Mouse (Mus musculus) neural tube, embryonic 11.5 days (tissue): ENCODE data around the gene Sept9. TPM values are rescaled to one million over a fixed set of nuclear protein-coding genes. Genes with fewer than 3 reads are reported as not detected.

Experiments
- ATAC-seq: fragments of 200-750 bp; cut with Nextera tagmentation; 2 replicates; pipeline ENCODE4 v1.8.0; 2017; ENCODE audit warnings: moderate number of reproducible peaks, mild to moderate bottlenecking, moderate TSS enrichment, moderate library complexity; ENCODE audit not compliant: insufficient read depth, low FRiP score, low TSS enrichment
- DNase-seq: peaks from one replicate; pipeline ENCODE4 v3.0.0-alpha.2; 2015; ENCODE audit warnings: low spot score
- H3K27ac ChIP-seq: fragments of 300-500 bp; sonication (generic); 2 replicates; pipeline ENCODE4 v1.5.1; 2014; ENCODE audit warnings: low read depth, mild to moderate bottlenecking, low read length
- H3K27me3 ChIP-seq: fragments of 300-500 bp; sonication (generic); 2 replicates; pipeline ENCODE4 v1.6.1; 2014; ENCODE audit warnings: mild to moderate bottlenecking, low read length, mixed read lengths; ENCODE audit not compliant: control insufficient read depth, insufficient read depth
- H3K36me3 ChIP-seq: fragments of 300-500 bp; sonication (generic); 2 replicates; pipeline ENCODE4 v1.6.1; 2014; ENCODE audit warnings: mild to moderate bottlenecking, low read length, moderate library complexity, mixed read lengths; ENCODE audit not compliant: control insufficient read depth, insufficient read depth
- H3K4me1 ChIP-seq: fragments of 300-500 bp; sonication (generic); 2 replicates; pipeline ENCODE4 v1.6.1; 2014; ENCODE audit warnings: low read length, mixed read lengths; ENCODE audit not compliant: control insufficient read depth, insufficient read depth
- H3K4me2 ChIP-seq: fragments of 300-500 bp; sonication (generic); 2 replicates; pipeline ENCODE4 v1.6.1; 2014; ENCODE audit warnings: low read depth, mild to moderate bottlenecking, moderate library complexity
- H3K4me3 ChIP-seq: fragments of 300-500 bp; sonication (generic); 2 replicates; pipeline ENCODE4 v1.5.1; 2014; ENCODE audit warnings: low read depth, low read length
- H3K9ac ChIP-seq: fragments of 300-500 bp; sonication (generic); 2 replicates; pipeline ENCODE4 v1.6.1; 2014; ENCODE audit warnings: mild to moderate bottlenecking, low read length
- H3K9me3 ChIP-seq: fragments of 300-500 bp; sonication (generic); 2 replicates; pipeline ENCODE4 v1.6.1; 2016; ENCODE audit warnings: low read length; ENCODE audit not compliant: control insufficient read depth
- WGBS: fragments of 180-500 bp; shearing (Covaris S2); extraction: QIAGEN DNeasy Blood & Tissue Kit; methylation state at CpG from one replicate; pipeline ENCODE4 v1.1.7; 2014; 5-methylcytosine and 5-hydroxymethylcytosine counted together
- polyA plus RNA-seq: library from polyadenylated mRNA; unstranded; fragments of >200 nt; fragmentation: Nextera tagmentation; extraction: Ambion mirVana; gene quantifications from 2 replicates; pipeline ENCODE4 v1.2.1, GENCODE M21; 2014

The Sept9 gene
- polyA plus RNA-seq, 1 experiment from 2014 or later, result 183 TPM

DNA sequence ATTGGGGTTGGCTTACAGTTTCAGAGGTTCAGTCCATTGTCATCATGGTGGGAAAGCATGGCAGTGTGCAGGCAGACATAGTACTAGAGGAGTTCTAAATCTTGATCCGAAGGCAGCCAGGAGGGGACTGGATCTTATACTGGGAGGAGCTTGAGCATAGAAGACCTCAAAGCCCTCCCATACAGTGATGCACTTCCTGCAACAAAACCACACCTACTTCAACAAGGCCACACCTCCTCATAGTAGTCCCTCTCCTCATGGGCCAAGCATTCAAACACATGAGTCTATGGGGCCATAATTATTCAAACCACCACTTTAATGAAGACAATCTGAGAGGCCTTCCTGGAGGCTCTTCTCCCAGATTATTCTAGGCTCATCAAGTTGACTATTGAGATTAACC lies 57.8 kb downstream of the Sept9 start:
- no peak for ATAC-seq
- Histone ChIP-seq H3K27me3 (no peaks in the 10 kb centered on the region), H3K9me3 (no peaks in the 10 kb centered on the region), H3K27ac (no peak overlapping the region), H3K4me2 (no peak overlapping the region), H3K4me1 (0 out of 2 replicates have a peak, but pooled peaks cover 5% of the 10 kb centered on the region), H3K4me3 (no peak overlapping the region), H3K36me3 (no peaks in the 10 kb centered on the region), H3K9ac (no peak overlapping the region)
- 93% methylated on average over 1 of the region's 1 CpGs for WGBS
- DNase-seq, result no peak

- H3K4me2 ChIP-seq, result no peak overlapping the region
- DNase-seq, result no peak
- no peak for ATAC-seq
Measured at GRCm38 (mm10) chr11:117257842-117258241, 58.4 kb downstream of the Sept9 start.

GRCm38 (mm10) chr11:117259178-117259960 lies 59.9 kb downstream of the Sept9 start:
- WGBS, result 83% methylated on average over 9 of the region's 9 CpGs
- ATAC-seq (no peak), DNase-seq (no peak)
- no peaks in the 10 kb centered on the region for H3K27me3 ChIP-seq
- H3K9ac ChIP-seq, result no peak overlapping the region
- H3K9me3 ChIP-seq, result no peaks in the 10 kb centered on the region
- H3K27ac ChIP-seq, result no peak overlapping the region
- no peak overlapping the region for H3K4me2 ChIP-seq
- peaks cover 5% of the 10 kb centered on the region; the same call in 1 of the 2 replicates for H3K4me1 ChIP-seq
- H3K4me3 ChIP-seq, result no peak overlapping the region
- H3K36me3 ChIP-seq, result no peaks in the 10 kb centered on the region

More at GRCm38 (mm10) chr11:117257842-117258241, 58.4 kb downstream of the Sept9 start:
- no peak overlapping the region for H3K27ac ChIP-seq
- no peaks in the 10 kb centered on the region for H3K36me3 ChIP-seq
- H3K9ac ChIP-seq, result no peak overlapping the region
- H3K4me3 ChIP-seq, result no peak overlapping the region
- H3K27me3 ChIP-seq, result no peaks in the 10 kb centered on the region
- H3K4me1 ChIP-seq, result 0 out of 2 replicates have a peak, but pooled peaks cover 5% of the 10 kb centered on the region
- H3K9me3 ChIP-seq, result no peaks in the 10 kb centered on the region

GRCm38 (mm10) chr11:117260631-117261030 lies 61.2 kb downstream of the Sept9 start:
- WGBS, result 66% methylated on average over 9 of the region's 9 CpGs

DNA sequence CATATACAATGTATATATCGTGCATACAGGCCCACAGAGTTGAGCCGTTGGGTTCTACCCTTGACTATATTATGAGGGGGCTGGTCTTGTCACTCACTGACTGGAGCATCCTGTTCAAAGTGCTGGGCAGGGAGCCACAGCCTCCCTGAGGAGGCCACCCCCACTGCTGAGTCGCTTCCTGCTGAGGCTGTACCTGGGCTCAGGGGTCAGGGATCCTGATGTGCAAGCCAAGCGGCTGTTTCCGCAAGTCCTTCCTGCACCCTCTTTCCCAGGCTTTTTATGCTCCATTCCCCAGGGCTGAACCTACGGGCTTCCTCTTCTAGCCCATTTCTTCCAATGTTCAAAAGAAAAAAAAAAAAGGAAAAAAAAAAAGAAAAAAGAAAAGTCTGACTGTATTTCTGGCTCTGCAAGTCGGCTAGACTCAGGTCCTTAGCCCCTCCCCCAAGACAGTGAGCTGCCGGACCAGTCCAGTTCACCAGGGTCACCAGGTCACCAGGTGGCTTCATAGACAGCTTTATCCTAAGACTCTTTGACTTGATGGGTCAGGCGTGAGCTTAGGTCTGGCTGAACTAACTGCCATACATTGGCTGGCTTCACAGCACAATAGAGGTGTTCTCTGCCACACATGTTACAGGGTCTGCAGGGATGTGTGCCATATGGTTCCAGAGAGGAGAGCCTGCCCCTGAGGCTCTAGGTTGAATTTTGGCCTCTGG lies 63.8 kb downstream of the Sept9 start:
- WGBS, result 52% methylated on average over 9 of the region's 9 CpGs
- H3K9ac ChIP-seq, result no peak overlapping the region
- no peak overlapping the region for H3K4me3 ChIP-seq
- no peaks in the 10 kb centered on the region for H3K9me3 ChIP-seq
- no peaks in the 10 kb centered on the region for H3K36me3 ChIP-seq
- H3K4me2 ChIP-seq, result no peak overlapping the region
- H3K27me3 ChIP-seq, result no peaks in the 10 kb centered on the region
- DNase-seq (peak; percentile 38), ATAC-seq (no peak)
- H3K27ac ChIP-seq, result no peak overlapping the region
- peaks cover 13% of the 10 kb centered on the region; the same call in 1 of the 2 replicates for H3K4me1 ChIP-seq

More at GRCm38 (mm10) chr11:117260631-117261030, 61.2 kb downstream of the Sept9 start:
- H3K4me2 ChIP-seq, result no peak overlapping the region
- H3K27ac ChIP-seq, result no peak overlapping the region
- no peak for DNase-seq
- no peaks in the 10 kb centered on the region for H3K36me3 ChIP-seq
- ATAC-seq, result no peak
- no peaks in the 10 kb centered on the region for H3K9me3 ChIP-seq
- no peaks in the 10 kb centered on the region for H3K27me3 ChIP-seq
- H3K9ac ChIP-seq, result no peak overlapping the region
- H3K4me3 ChIP-seq, result no peak overlapping the region
- H3K4me1 ChIP-seq, result peaks cover 3% of the 10 kb centered on the region; the same call in 1 of the 2 replicates

- Histone ChIP-seq H3K27me3 (no peaks in the 10 kb centered on the region), H3K4me3 (no peak overlapping the region), H3K9ac (no peak overlapping the region), H3K4me2 (no peak overlapping the region), H3K36me3 (no peaks in the 10 kb centered on the region), H3K9me3 (no peaks in the 10 kb centered on the region), H3K4me1 (peaks cover 22% of the 10 kb centered on the region), H3K27ac (no peak overlapping the region)
- ATAC-seq (no peak), DNase-seq (no peak)
- WGBS, result 68% methylated on average over 13 of the region's 13 CpGs
Measured at GRCm38 (mm10) chr11:117264162-117265021, 64.9 kb downstream of the Sept9 start.

- Histone ChIP-seq H3K36me3 (no peaks in the 10 kb centered on the region), H3K4me1 (peaks cover 28% of the 10 kb centered on the region), H3K27me3 (no peaks in the 10 kb centered on the region), H3K4me2 (peak overlapping the region; percentile 72), H3K27ac (peak overlapping the region; percentile 57), H3K9ac (peak overlapping the region; percentile 77), H3K9me3 (no peaks in the 10 kb centered on the region), H3K4me3 (peak overlapping the region; percentile 72)
- WGBS, result 4% methylated on average over 18 of the region's 18 CpGs
- DNase-seq (peak; percentile 83), ATAC-seq (0 out of 2 replicates have a peak, but pooled peaks have one; percentile 4)
Measured at GRCm38 (mm10) chr11:117265270-117265980, 66.0 kb downstream of the Sept9 start.
